Mouse (Mus musculus) neural tube, embryonic 13.5 days (tissue): ENCODE results near the gene Syt15. TPM values are rescaled to one million over a fixed set of nuclear protein-coding genes. Genes with fewer than 3 reads are reported as not detected.
A peak's percentile ranks its signal among the peaks of the same experiment; 100 is the strongest.

Source experiments
- ATAC-seq: fragments of 200-750 bp; cut with Nextera tagmentation; 2 replicates; pipeline ENCODE4 v1.8.0; 2017; ENCODE audit warnings: low read depth, mild to moderate bottlenecking, moderate TSS enrichment, moderate library complexity
- H3K27ac ChIP-seq: fragments of 300-500 bp; sonication (generic); replicated peaks from 2 replicates; pipeline ENCODE4 v1.5.1; 2015; ENCODE audit warnings: moderate library complexity, mild to moderate bottlenecking, inconsistent platforms
- H3K27me3 ChIP-seq: fragments of 300-500 bp; sonication (generic); 2 replicates; pipeline ENCODE4 v1.6.1; 2015; ENCODE audit warnings: mild to moderate bottlenecking, inconsistent platforms
- H3K36me3 ChIP-seq: fragments of 300-500 bp; sonication (generic); 2 replicates; pipeline ENCODE4 v1.6.1; 2015; ENCODE audit warnings: mild to moderate bottlenecking, inconsistent platforms
- H3K4me1 ChIP-seq: fragments of 300-500 bp; sonication (generic); replicated peaks from 2 replicates; pipeline ENCODE4 v1.6.1; 2015; ENCODE audit warnings: inconsistent platforms
- H3K4me2 ChIP-seq: fragments of 300-500 bp; sonication (generic); 2 replicates; pipeline ENCODE4 v1.6.1; 2015; ENCODE audit warnings: inconsistent platforms, mild to moderate bottlenecking, moderate library complexity
- H3K4me3 ChIP-seq: fragments of 300-500 bp; sonication (generic); 2 replicates; pipeline ENCODE4 v1.5.1; 2015; ENCODE audit warnings: mild to moderate bottlenecking, inconsistent platforms
- H3K9ac ChIP-seq: fragments of 300-500 bp; sonication (generic); 2 replicates; pipeline ENCODE4 v1.6.1; 2015; ENCODE audit warnings: moderate library complexity, mild to moderate bottlenecking, inconsistent platforms
- H3K9me3 ChIP-seq: fragments of 300-500 bp; sonication (generic); 2 replicates; pipeline ENCODE4 v1.6.1; 2016; ENCODE audit warnings: inconsistent platforms
- WGBS: fragments of 180-500 bp; shearing (Covaris S2); methylation state at CpG from one replicate; pipeline ENCODE4 v1.1.7; 2015; 5-methylcytosine and 5-hydroxymethylcytosine counted together
- polyA plus RNA-seq: library from polyadenylated mRNA; unstranded; fragments of >200 nt; fragmentation: Nextera tagmentation; extraction: Ambion mirVana; gene quantifications from 2 replicates; pipeline ENCODE4 v1.2.1, GENCODE M21; 2015

Syt15 gene
- polyA plus RNA-seq = 0.41 and 0.54 TPM in 2 replicates

- Histone ChIP-seq H3K27ac (no peak within 1 kb of the TSS), H3K9ac (no peak within 1 kb of the TSS), H3K9me3 (no peaks in the 10 kb centered on the region), H3K4me3 (peak within 1 kb of the TSS; percentile 24), H3K36me3 (no peaks in the 10 kb centered on the region), H3K27me3 (peaks cover 35% of the 10 kb centered on the region), H3K4me1 (peaks cover 4% of the 10 kb centered on the region), H3K4me2 (peak within 1 kb of the TSS; percentile 51)
- no peak for ATAC-seq
- WGBS = 74% methylated on average over 6 of the region's 6 CpGs
Measured at GRCm38 (mm10) chr14:34219295-34219694, at the start of gene Syt15. Gene Syt15, plus strand, starts transcription at chr14:34219595.

- Histone ChIP-seq H3K9ac (no peak overlapping the region), H3K36me3 (no peaks in the 10 kb centered on the region), H3K4me2 (no peak overlapping the region), H3K9me3 (no peaks in the 10 kb centered on the region), H3K4me1 (no peaks in the 10 kb centered on the region), H3K27me3 (no peaks in the 10 kb centered on the region), H3K4me3 (no peak overlapping the region), H3K27ac (no peak overlapping the region)
- WGBS = 83% methylated on average over 3 of the region's 3 CpGs
- no peak for ATAC-seq
Measured at GRCm38 (mm10) chr14:34171107-34171506, 48.3 kb upstream of the Syt15 start.

GRCm38 (mm10) chr14:34179351-34179750 is 40.0 kb upstream of the Syt15 start:
- no peak overlapping the region for H3K4me3 ChIP-seq
- ATAC-seq = no peak
- no peak overlapping the region for H3K4me2 ChIP-seq
- no peaks in the 10 kb centered on the region for H3K27me3 ChIP-seq
- H3K27ac ChIP-seq = no peak overlapping the region
- no peaks in the 10 kb centered on the region for H3K36me3 ChIP-seq
- WGBS = 92% methylated on average over 3 of the region's 3 CpGs
- no peaks in the 10 kb centered on the region for H3K4me1 ChIP-seq
- 0 out of 2 replicates have a peak, but pooled peaks cover 11% of the 10 kb centered on the region for H3K9me3 ChIP-seq
- H3K9ac ChIP-seq = no peak overlapping the region

- Histone ChIP-seq H3K27me3 (no peaks in the 10 kb centered on the region), H3K4me2 (no peak overlapping the region), H3K27ac (no peak overlapping the region), H3K9ac (no peak overlapping the region), H3K4me3 (no peak overlapping the region), H3K36me3 (no peaks in the 10 kb centered on the region), H3K9me3 (0 out of 2 replicates have a peak, but pooled peaks cover 11% of the 10 kb centered on the region), H3K4me1 (no peaks in the 10 kb centered on the region)
- ATAC-seq = no peak
- WGBS = 90% methylated on average over 1 of the region's 1 CpGs
Measured at GRCm38 (mm10) chr14:34183101-34183500, 36.3 kb upstream of the Syt15 start.

GRCm38 (mm10) chr14:34188629-34189028 is 30.8 kb upstream of the Syt15 start:
- Histone ChIP-seq H3K27ac (no peak overlapping the region), H3K4me2 (no peak overlapping the region), H3K27me3 (no peaks in the 10 kb centered on the region), H3K9me3 (no peaks in the 10 kb centered on the region), H3K4me1 (no peaks in the 10 kb centered on the region), H3K4me3 (no peak overlapping the region), H3K36me3 (peaks cover 2% of the 10 kb centered on the region; the same call in 1 of the 2 replicates), H3K9ac (no peak overlapping the region)
- 62% methylated on average over 5 of the region's 5 CpGs for WGBS
- no peak for ATAC-seq

GRCm38 (mm10) chr14:34190361-34190760 is 29.0 kb upstream of the Syt15 start:
- ATAC-seq = no peak
- H3K9ac ChIP-seq = no peak overlapping the region
- no peaks in the 10 kb centered on the region for H3K9me3 ChIP-seq
- no peak overlapping the region for H3K4me3 ChIP-seq
- no peak overlapping the region for H3K4me2 ChIP-seq
- 64% methylated on average over 7 of the region's 7 CpGs for WGBS
- no peaks in the 10 kb centered on the region for H3K27me3 ChIP-seq
- no peaks in the 10 kb centered on the region for H3K4me1 ChIP-seq
- H3K36me3 ChIP-seq = peaks cover 17% of the 10 kb centered on the region
- no peak overlapping the region for H3K27ac ChIP-seq

GRCm38 (mm10) chr14:34193879-34194278 is 25.5 kb upstream of the Syt15 start:
- no peak overlapping the region for H3K27ac ChIP-seq
- no peaks in the 10 kb centered on the region for H3K27me3 ChIP-seq
- H3K36me3 ChIP-seq = peaks cover 17% of the 10 kb centered on the region
- H3K4me2 ChIP-seq = no peak overlapping the region
- H3K9ac ChIP-seq = no peak overlapping the region
- H3K4me1 ChIP-seq = no peaks in the 10 kb centered on the region
- H3K9me3 ChIP-seq = no peaks in the 10 kb centered on the region
- H3K4me3 ChIP-seq = no peak overlapping the region
- WGBS = 76% methylated on average over 4 of the region's 4 CpGs
- no peak for ATAC-seq

GRCm38 (mm10) chr14:34195466-34195865 is 23.9 kb upstream of the Syt15 start:
- peaks cover 17% of the 10 kb centered on the region for H3K36me3 ChIP-seq
- peaks cover 13% of the 10 kb centered on the region for H3K4me1 ChIP-seq
- ATAC-seq = no peak
- no peak overlapping the region for H3K9ac ChIP-seq
- H3K27me3 ChIP-seq = no peaks in the 10 kb centered on the region
- no peaks in the 10 kb centered on the region for H3K9me3 ChIP-seq
- 93% methylated on average over 15 of the region's 15 CpGs for WGBS
- H3K27ac ChIP-seq = no peak overlapping the region
- no peak overlapping the region for H3K4me2 ChIP-seq
- no peak overlapping the region for H3K4me3 ChIP-seq

GRCm38 (mm10) chr14:34196706-34197105 is 22.7 kb upstream of the Syt15 start:
- Histone ChIP-seq H3K4me2 (no peak overlapping the region), H3K27me3 (no peaks in the 10 kb centered on the region), H3K4me1 (peaks cover 13% of the 10 kb centered on the region), H3K36me3 (peaks cover 17% of the 10 kb centered on the region), H3K9ac (no peak overlapping the region), H3K4me3 (no peak overlapping the region), H3K27ac (no peak overlapping the region), H3K9me3 (no peaks in the 10 kb centered on the region)
- no peak for ATAC-seq
- WGBS = 54% methylated on average over 4 of the region's 4 CpGs

GRCm38 (mm10) chr14:34200738-34201230 is 18.6 kb upstream of the Syt15 start:
- H3K36me3 ChIP-seq = no peaks in the 10 kb centered on the region
- ATAC-seq = peak; percentile 90
- peak overlapping the region; percentile 73 for H3K27ac ChIP-seq
- peak overlapping the region; percentile 84 for H3K4me3 ChIP-seq
- no peaks in the 10 kb centered on the region for H3K9me3 ChIP-seq
- peak overlapping the region; percentile 85 for H3K4me2 ChIP-seq
- H3K27me3 ChIP-seq = no peaks in the 10 kb centered on the region; the same call in 1 of the 2 replicates
- WGBS = 4% methylated on average over 19 of the region's 19 CpGs
- H3K4me1 ChIP-seq = peaks cover 13% of the 10 kb centered on the region
- peak overlapping the region; percentile 86 for H3K9ac ChIP-seq

- H3K4me1 ChIP-seq = peaks cover 13% of the 10 kb centered on the region
- H3K9ac ChIP-seq = peak within 1 kb of the TSS; percentile 86
- H3K27me3 ChIP-seq = no peaks in the 10 kb centered on the region; the same call in 1 of the 2 replicates
- H3K36me3 ChIP-seq = no peaks in the 10 kb centered on the region
- 2% methylated on average over 42 of the region's 52 CpGs for WGBS
- peak within 1 kb of the TSS; percentile 85 for H3K4me2 ChIP-seq
- ATAC-seq = peak; percentile 78
- H3K27ac ChIP-seq = peak within 1 kb of the TSS; percentile 73
- peak within 1 kb of the TSS; percentile 84 for H3K4me3 ChIP-seq
- H3K9me3 ChIP-seq = no peaks in the 10 kb centered on the region
Measured at GRCm38 (mm10) chr14:34201231-34202035, 18.0 kb upstream of the Syt15 start, which contains the start of gene Gprin2. Gene Gprin2, minus strand, starts transcription at chr14:34201653.

- H3K4me1 ChIP-seq = no peaks in the 10 kb centered on the region
- 83% methylated on average over 6 of the region's 6 CpGs for WGBS
- ATAC-seq = no peak
- no peak overlapping the region for H3K27ac ChIP-seq
- no peaks in the 10 kb centered on the region for H3K36me3 ChIP-seq
- no peak overlapping the region for H3K9ac ChIP-seq
- no peaks in the 10 kb centered on the region for H3K9me3 ChIP-seq
- H3K4me3 ChIP-seq = no peak overlapping the region
- H3K4me2 ChIP-seq = no peak overlapping the region
- H3K27me3 ChIP-seq = no peaks in the 10 kb centered on the region
Measured at GRCm38 (mm10) chr14:34207996-34208395, 11.4 kb upstream of the Syt15 start.
